Mouse (Mus musculus) stomach, embryonic 14.5 days (tissue): ENCODE measurements around the gene Prkca. TPM values are rescaled to one million over a fixed set of nuclear protein-coding genes. Genes with fewer than 3 reads are reported as not detected.

ENCODE experiments used
- ATAC-seq: fragments of 200-750 bp; cut with Nextera tagmentation; 2 replicates; pipeline ENCODE4 v1.8.0; 2017; ENCODE audit warnings: low read depth, moderate TSS enrichment; ENCODE audit not compliant: insufficient number of reproducible peaks, insufficient read depth, low FRiP score
- H3K27ac ChIP-seq: fragments of 300-500 bp; sonication (generic); 2 replicates; pipeline ENCODE4 v1.5.1; 2014; ENCODE audit warnings: mild to moderate bottlenecking, low read length, moderate library complexity, mixed read lengths
- H3K27me3 ChIP-seq: fragments of 300-500 bp; sonication (generic); 2 replicates; pipeline ENCODE4 v1.6.1; 2014; ENCODE audit warnings: low read length, control low read depth, mixed read lengths; ENCODE audit not compliant: control insufficient read depth, insufficient read depth
- H3K36me3 ChIP-seq: fragments of 300-500 bp; sonication (generic); 2 replicates; pipeline ENCODE4 v1.6.1; 2014; ENCODE audit warnings: mild to moderate bottlenecking, control low read depth, low read length, moderate library complexity, mixed read lengths; ENCODE audit not compliant: control insufficient read depth, insufficient read depth
- H3K4me1 ChIP-seq: fragments of 300-500 bp; sonication (generic); 2 replicates; pipeline ENCODE4 v1.6.1; 2014; ENCODE audit warnings: low read length, control low read depth, mixed read lengths; ENCODE audit not compliant: control insufficient read depth, insufficient read depth
- H3K4me2 ChIP-seq: fragments of 300-500 bp; sonication (generic); replicated peaks from 2 replicates; pipeline ENCODE4 v1.6.1; 2014; ENCODE audit warnings: low read depth, low read length, control low read depth
- H3K4me3 ChIP-seq: fragments of 300-500 bp; sonication (generic); 2 replicates; pipeline ENCODE4 v1.5.1; 2014; ENCODE audit warnings: low read depth, low read length, control low read depth
- H3K9ac ChIP-seq: fragments of 300-500 bp; sonication (generic); replicated peaks from 2 replicates; pipeline ENCODE4 v1.6.1; 2014; ENCODE audit warnings: low read depth, mild to moderate bottlenecking, control low read depth, low read length, moderate library complexity, mixed read lengths
- H3K9me3 ChIP-seq: fragments of 300-500 bp; sonication (generic); 2 replicates; pipeline ENCODE4 v1.6.1; 2016; ENCODE audit warnings: low read depth, low read length, control low read depth; ENCODE audit not compliant: control insufficient read depth
- WGBS: fragments of 180-500 bp; shearing (Covaris S2); extraction: QIAGEN DNeasy Blood & Tissue Kit; methylation state at CpG from one replicate; pipeline ENCODE4 v1.1.7; 2014; 5-methylcytosine and 5-hydroxymethylcytosine counted together
- polyA plus RNA-seq: library from polyadenylated mRNA; unstranded; fragments of >200 nt; fragmentation: Nextera tagmentation; extraction: Ambion mirVana; gene quantifications from 2 replicates; pipeline ENCODE4 v1.2.1, GENCODE M21; 2014

The Prkca gene
- polyA plus RNA-seq, 1 experiment from 2014 or later, result 8.6 TPM

GRCm38 (mm10) chr11:107965449-107965848 lies 378.3 kb downstream of the Prkca start:
- WGBS, result 84% methylated on average over 7 of the region's 7 CpGs
- H3K4me3 ChIP-seq, result no peak overlapping the region
- no peaks in the 10 kb centered on the region for H3K9me3 ChIP-seq
- no peaks in the 10 kb centered on the region for H3K27me3 ChIP-seq
- no peak overlapping the region for H3K9ac ChIP-seq
- H3K36me3 ChIP-seq, result no peaks in the 10 kb centered on the region
- no peak overlapping the region for H3K4me2 ChIP-seq
- no peak overlapping the region for H3K27ac ChIP-seq
- no peak for ATAC-seq
- no peaks in the 10 kb centered on the region for H3K4me1 ChIP-seq

- no peak overlapping the region for H3K4me3 ChIP-seq
- no peak for ATAC-seq
- H3K36me3 ChIP-seq, result no peaks in the 10 kb centered on the region
- no peak overlapping the region for H3K9ac ChIP-seq
- no peak overlapping the region for H3K4me2 ChIP-seq
- WGBS, result 82% methylated on average over 13 of the region's 13 CpGs
- no peak overlapping the region for H3K27ac ChIP-seq
- no peaks in the 10 kb centered on the region for H3K27me3 ChIP-seq
- no peaks in the 10 kb centered on the region for H3K4me1 ChIP-seq
- no peaks in the 10 kb centered on the region for H3K9me3 ChIP-seq
These were observed 386.0 kb downstream of the Prkca start for GRCm38 (mm10) chr11:107957566-107958350.

GRCm38 (mm10) chr11:107955191-107956062 lies 388.3 kb downstream of the Prkca start:
- no peaks in the 10 kb centered on the region for H3K4me1 ChIP-seq
- H3K27me3 ChIP-seq, result no peaks in the 10 kb centered on the region
- no peak overlapping the region for H3K27ac ChIP-seq
- no peaks in the 10 kb centered on the region for H3K9me3 ChIP-seq
- no peak overlapping the region for H3K4me3 ChIP-seq
- WGBS, result 77% methylated on average over 10 of the region's 10 CpGs
- no peak overlapping the region for H3K4me2 ChIP-seq
- no peaks in the 10 kb centered on the region; the same call in 1 of the 2 replicates for H3K36me3 ChIP-seq
- H3K9ac ChIP-seq, result no peak overlapping the region
- no peak for ATAC-seq

GRCm38 (mm10) chr11:107951431-107951830 lies 392.3 kb downstream of the Prkca start:
- H3K4me3 ChIP-seq, result no peak overlapping the region
- no peak overlapping the region for H3K4me2 ChIP-seq
- no peaks in the 10 kb centered on the region for H3K9me3 ChIP-seq
- H3K36me3 ChIP-seq, result no peaks in the 10 kb centered on the region; the same call in 1 of the 2 replicates
- no peaks in the 10 kb centered on the region for H3K4me1 ChIP-seq
- 87% methylated on average over 11 of the region's 11 CpGs for WGBS
- H3K27ac ChIP-seq, result no peak overlapping the region
- H3K27me3 ChIP-seq, result no peaks in the 10 kb centered on the region
- H3K9ac ChIP-seq, result no peak overlapping the region
- no peak for ATAC-seq

- Histone ChIP-seq H3K9ac (no peak overlapping the region), H3K4me2 (no peak overlapping the region), H3K4me1 (no peaks in the 10 kb centered on the region), H3K36me3 (no peaks in the 10 kb centered on the region; the same call in 1 of the 2 replicates), H3K9me3 (no peaks in the 10 kb centered on the region), H3K27me3 (no peaks in the 10 kb centered on the region), H3K27ac (no peak overlapping the region), H3K4me3 (no peak overlapping the region)
- no peak for ATAC-seq
- 92% methylated on average over 4 of the region's 4 CpGs for WGBS
These were observed 393.1 kb downstream of the Prkca start for GRCm38 (mm10) chr11:107950658-107951057.

GRCm38 (mm10) chr11:107950211-107950610 lies 393.5 kb downstream of the Prkca start:
- WGBS, result 82% methylated on average over 9 of the region's 9 CpGs
- no peaks in the 10 kb centered on the region; the same call in 1 of the 2 replicates for H3K36me3 ChIP-seq
- H3K9me3 ChIP-seq, result no peaks in the 10 kb centered on the region
- no peak overlapping the region for H3K4me2 ChIP-seq
- H3K4me1 ChIP-seq, result no peaks in the 10 kb centered on the region
- H3K27ac ChIP-seq, result no peak overlapping the region
- no peaks in the 10 kb centered on the region for H3K27me3 ChIP-seq
- no peak overlapping the region for H3K9ac ChIP-seq
- no peak for ATAC-seq
- H3K4me3 ChIP-seq, result no peak overlapping the region

GRCm38 (mm10) chr11:107947951-107948350 lies 395.8 kb downstream of the Prkca start:
- H3K4me2 ChIP-seq, result no peak overlapping the region
- no peak overlapping the region for H3K27ac ChIP-seq
- no peak overlapping the region for H3K9ac ChIP-seq
- H3K36me3 ChIP-seq, result no peaks in the 10 kb centered on the region; the same call in 1 of the 2 replicates
- H3K4me3 ChIP-seq, result no peak overlapping the region
- 91% methylated on average over 1 of the region's 1 CpGs for whole genome bisulfite sequencing
- ATAC-seq, result no peak
- H3K9me3 ChIP-seq, result no peaks in the 10 kb centered on the region
- no peaks in the 10 kb centered on the region for H3K4me1 ChIP-seq
- no peaks in the 10 kb centered on the region for H3K27me3 ChIP-seq

- Histone ChIP-seq H3K4me2 (no peak overlapping the region), H3K4me1 (no peaks in the 10 kb centered on the region), H3K27me3 (no peaks in the 10 kb centered on the region), H3K9me3 (no peaks in the 10 kb centered on the region), H3K9ac (no peak overlapping the region), H3K27ac (no peak overlapping the region), H3K36me3 (no peaks in the 10 kb centered on the region; the same call in 1 of the 2 replicates), H3K4me3 (no peak overlapping the region)
- no peak for ATAC-seq
- WGBS, result 61% methylated on average over 5 of the region's 5 CpGs
These were observed 396.9 kb downstream of the Prkca start for GRCm38 (mm10) chr11:107946823-107947222.
